Mouse (Mus musculus) midbrain, embryonic 15.5 days (tissue): ENCODE results near the gene Hist1h2an. TPM values are rescaled to one million over a fixed set of nuclear protein-coding genes. Genes with fewer than 3 reads are reported as not detected.
"Not testable (repeated sequence)": the region's sequence is repeated elsewhere in the genome, so short reads cannot be mapped to it uniquely, and the experiment has no call there.

Experiments
- ATAC-seq: fragments of 200-750 bp; cut with Nextera tagmentation; replicated peaks from 2 replicates; pipeline ENCODE4 v1.8.0; 2017; ENCODE audit warnings: moderate TSS enrichment
- H3K27ac ChIP-seq: fragments of 300-500 bp; sonication (generic); 2 replicates; pipeline ENCODE4 v1.5.1; 2015; ENCODE audit warnings: mild to moderate bottlenecking, inconsistent platforms
- H3K27me3 ChIP-seq: fragments of 300-500 bp; sonication (generic); replicated peaks from 2 replicates; pipeline ENCODE4 v1.6.1; 2015; ENCODE audit warnings: inconsistent platforms
- H3K36me3 ChIP-seq: fragments of 300-500 bp; sonication (generic); replicated peaks from 2 replicates; pipeline ENCODE4 v1.6.1; 2015; ENCODE audit warnings: inconsistent platforms
- H3K4me1 ChIP-seq: fragments of 300-500 bp; sonication (generic); 2 replicates; pipeline ENCODE4 v1.6.1; 2015; ENCODE audit warnings: inconsistent platforms
- H3K4me2 ChIP-seq: fragments of 300-500 bp; sonication (generic); 2 replicates; pipeline ENCODE4 v1.6.1; 2015; ENCODE audit warnings: inconsistent platforms, mild to moderate bottlenecking, moderate library complexity
- H3K4me3 ChIP-seq: fragments of 300-500 bp; sonication (generic); 2 replicates; pipeline ENCODE4 v1.5.1; 2015; ENCODE audit warnings: mild to moderate bottlenecking, inconsistent platforms
- H3K9ac ChIP-seq: fragments of 300-500 bp; sonication (generic); 2 replicates; pipeline ENCODE4 v1.6.1; 2015; ENCODE audit warnings: mild to moderate bottlenecking, inconsistent platforms
- H3K9me3 ChIP-seq: fragments of 300-500 bp; sonication (generic); 2 replicates; pipeline ENCODE4 v1.6.1; 2016; ENCODE audit warnings: inconsistent platforms
- WGBS: fragments of 180-500 bp; shearing (Covaris S2); methylation state at CpG from one replicate; pipeline ENCODE4 v1.1.7; 2015; ENCODE audit warnings: mixed read lengths; 5-methylcytosine and 5-hydroxymethylcytosine counted together
- polyA plus RNA-seq: library from polyadenylated mRNA; unstranded; fragments of >200 nt; fragmentation: Nextera tagmentation; extraction: Ambion mirVana; gene quantifications from 2 replicates; pipeline ENCODE4 v1.2.1, GENCODE M21; 2015

Gene Hist1h2an
- polyA plus RNA-seq, 1 experiment from 2014 or later = 3.8 TPM

- Histone ChIP-seq H3K27me3 (no peaks in the 10 kb centered on the region), H3K27ac (no peak overlapping the region), H3K4me1 (peaks cover 41% of the 10 kb centered on the region), H3K36me3 (no peaks in the 10 kb centered on the region), H3K4me2 (peak overlapping the region; percentile 94; the same call in 1 of the 2 replicates), H3K9me3 (no peaks in the 10 kb centered on the region), H3K9ac (no peak overlapping the region), H3K4me3 (no peak overlapping the region; the same call in 1 of the 2 replicates)
- ATAC-seq = no peak
- 50% methylated on average over 6 of the region's 6 CpGs for WGBS
Measured at GRCm38 (mm10) chr13:21781021-21781555, 5.9 kb downstream of the Hist1h2an start.

- H3K27me3 ChIP-seq = no peaks in the 10 kb centered on the region
- H3K4me1 ChIP-seq = peaks cover 37% of the 10 kb centered on the region
- peak; percentile 12; the same call in 1 of the 2 replicates for ATAC-seq
- H3K36me3 ChIP-seq = no peaks in the 10 kb centered on the region
- peak within 1 kb of the TSS; percentile 49 for H3K9ac ChIP-seq
- no peaks in the 10 kb centered on the region for H3K9me3 ChIP-seq
- under 1% methylated on average over 44 of the region's 44 CpGs for WGBS
- peak within 1 kb of the TSS; percentile 54 for H3K4me3 ChIP-seq
- peak within 1 kb of the TSS; percentile 68 for H3K27ac ChIP-seq
- peak within 1 kb of the TSS; percentile 94 for H3K4me2 ChIP-seq
Measured at GRCm38 (mm10) chr13:21779767-21780731, 7.0 kb downstream of the Hist1h2an start, which contains the start of gene Hist1h1b. Gene Hist1h1b (minus strand): TSS chr13:21780625.

GRCm38 (mm10) chr13:21778814-21779766, 7.9 kb downstream of the Hist1h2an start:
- peak overlapping the region; percentile 68 for H3K27ac ChIP-seq
- WGBS = 5% methylated on average over 33 of the region's 33 CpGs

GRCm38 (mm10) chr13:21755707-21756106, 31.3 kb downstream of the Hist1h2an start:
- Histone ChIP-seq H3K9me3 (no peaks in the 10 kb centered on the region), H3K36me3 (no peaks in the 10 kb centered on the region), H3K4me1 (peaks cover 14% of the 10 kb centered on the region), H3K27ac (no peak overlapping the region), H3K4me3 (no peak overlapping the region), H3K4me2 (no peak overlapping the region), H3K9ac (no peak overlapping the region), H3K27me3 (no peaks in the 10 kb centered on the region)
- WGBS = 71% methylated on average over 1 of the region's 1 CpGs
- ATAC-seq = no peak

More at GRCm38 (mm10) chr13:21778814-21779766, 7.9 kb downstream of the Hist1h2an start:
- Histone ChIP-seq H3K9me3 (no peaks in the 10 kb centered on the region), H3K4me2 (peak overlapping the region; percentile 94), H3K4me3 (peak overlapping the region; percentile 54), H3K36me3 (no peaks in the 10 kb centered on the region), H3K4me1 (peaks cover 36% of the 10 kb centered on the region), H3K9ac (peak overlapping the region; percentile 51), H3K27me3 (no peaks in the 10 kb centered on the region)
- ATAC-seq = peak; percentile 96

- peak; percentile 2 for ATAC-seq
Measured at GRCm38 (mm10) chr13:21754294-21755001, 32.6 kb downstream of the Hist1h2an start.

GRCm38 (mm10) chr13:21753524-21754285, 33.3 kb downstream of the Hist1h2an start, which contains the start of the genes Hist1h2ak and Hist1h2bn:
Gene Hist1h2ak (minus strand): TSS chr13:21753827.
Gene Hist1h2bn (plus strand): TSS chr13:21754123.
- not testable (repeated sequence) for H3K36me3 ChIP-seq, H3K27me3 ChIP-seq, H3K9me3 ChIP-seq
- WGBS = under 1% methylated on average over 47 of the region's 50 CpGs
- peak; percentile 97 for ATAC-seq
- peak within 1 kb of the TSS; percentile 95 for H3K27ac ChIP-seq
- peak within 1 kb of the TSS; percentile 49 for H3K4me3 ChIP-seq
- peak within 1 kb of the TSS; percentile 79 for H3K4me2 ChIP-seq
- peak within 1 kb of the TSS; percentile 42 for H3K9ac ChIP-seq
- H3K4me1 ChIP-seq = peaks cover 22% of the 10 kb centered on the region

More at GRCm38 (mm10) chr13:21754294-21755001, 32.6 kb downstream of the Hist1h2an start:
- Histone ChIP-seq H3K9ac (peak overlapping the region; percentile 31), H3K27ac (peak overlapping the region; percentile 95; the same call in 1 of the 2 replicates), H3K4me2 (peak overlapping the region; percentile 79), H3K4me1 (peaks cover 16% of the 10 kb centered on the region), H3K4me3 (peak overlapping the region; percentile 49)
- H3K27me3 ChIP-seq, H3K36me3 ChIP-seq, H3K9me3 ChIP-seq: not testable (repeated sequence)
- under 1% methylated on average over 26 of the region's 26 CpGs for WGBS

- no peak for ATAC-seq
- no peaks in the 10 kb centered on the region for H3K9me3 ChIP-seq
- H3K4me2 ChIP-seq = peak overlapping the region; percentile 79
- WGBS = 2% methylated on average over 10 of the region's 10 CpGs
- H3K36me3 ChIP-seq = no peaks in the 10 kb centered on the region
- H3K27me3 ChIP-seq = no peaks in the 10 kb centered on the region
- peak overlapping the region; percentile 95 for H3K27ac ChIP-seq
- peaks cover 26% of the 10 kb centered on the region for H3K4me1 ChIP-seq
- H3K9ac ChIP-seq = peak overlapping the region; percentile 42
- H3K4me3 ChIP-seq = peak overlapping the region; percentile 49
Measured at GRCm38 (mm10) chr13:21753051-21753523, 33.9 kb downstream of the Hist1h2an start.

- ATAC-seq = no peak
- H3K4me3 ChIP-seq = no peak overlapping the region
Measured at GRCm38 (mm10) chr13:21752356-21752755, 34.7 kb downstream of the Hist1h2an start.

GRCm38 (mm10) chr13:21751827-21752226, 35.2 kb downstream of the Hist1h2an start:
- 78% methylated on average over 3 of the region's 3 CpGs for WGBS

More at GRCm38 (mm10) chr13:21752356-21752755, 34.7 kb downstream of the Hist1h2an start:
- H3K27me3 ChIP-seq = no peaks in the 10 kb centered on the region
- no peak overlapping the region for H3K9ac ChIP-seq
- no peaks in the 10 kb centered on the region for H3K9me3 ChIP-seq
- whole genome bisulfite sequencing = 46% methylated on average over 3 of the region's 3 CpGs
- H3K4me2 ChIP-seq = no peak overlapping the region
- H3K36me3 ChIP-seq = no peaks in the 10 kb centered on the region
- 0 out of 2 replicates have a peak overlapping the region, but pooled peaks have one; percentile 12 for H3K27ac ChIP-seq
- H3K4me1 ChIP-seq = peaks cover 26% of the 10 kb centered on the region

GRCm38 (mm10) chr13:21751417-21751816, 35.6 kb downstream of the Hist1h2an start:
- Histone ChIP-seq H3K27me3 (no peaks in the 10 kb centered on the region), H3K9ac (no peak overlapping the region), H3K27ac (no peak overlapping the region), H3K9me3 (no peaks in the 10 kb centered on the region), H3K4me1 (peaks cover 26% of the 10 kb centered on the region), H3K4me3 (no peak overlapping the region), H3K4me2 (no peak overlapping the region), H3K36me3 (no peaks in the 10 kb centered on the region)
- no peak for ATAC-seq

More at GRCm38 (mm10) chr13:21751827-21752226, 35.2 kb downstream of the Hist1h2an start:
- Histone ChIP-seq H3K9ac (no peak overlapping the region), H3K9me3 (no peaks in the 10 kb centered on the region), H3K4me1 (peaks cover 26% of the 10 kb centered on the region), H3K4me2 (no peak overlapping the region), H3K27me3 (no peaks in the 10 kb centered on the region), H3K4me3 (no peak overlapping the region), H3K36me3 (no peaks in the 10 kb centered on the region), H3K27ac (no peak overlapping the region)
- ATAC-seq = no peak
